Mouse (Mus musculus) lung, postnatal 0 days (tissue): ENCODE results near the gene 4933425L06Rik. TPM values are rescaled to one million over a fixed set of nuclear protein-coding genes. Genes with fewer than 3 reads are reported as not detected.

Experiments used
- ATAC-seq: fragments of 200-750 bp; cut with Nextera tagmentation; 2 replicates; pipeline ENCODE4 v1.8.0; 2017; ENCODE audit warnings: moderate library complexity
- DNase-seq: peaks from one replicate; pipeline ENCODE4 v3.0.0-alpha.2; 2016; ENCODE audit warnings: low spot score
- H3K27ac ChIP-seq: fragments of 300-500 bp; sonication (generic); 2 replicates; pipeline ENCODE4 v1.5.1; 2014; ENCODE audit warnings: antibody characterized with exemption, mild to moderate bottlenecking, low read length, mixed read lengths
- H3K27me3 ChIP-seq: fragments of 300-500 bp; sonication (generic); replicated peaks from 2 replicates; pipeline ENCODE4 v1.6.1; 2014; ENCODE audit warnings: low read length, mixed read lengths; ENCODE audit not compliant: insufficient read depth
- H3K36me3 ChIP-seq: fragments of 300-500 bp; sonication (generic); 2 replicates; pipeline ENCODE4 v1.6.1; 2014; ENCODE audit warnings: low read length, mixed read lengths; ENCODE audit not compliant: insufficient read depth
- H3K4me1 ChIP-seq: fragments of 300-500 bp; sonication (generic); 2 replicates; pipeline ENCODE4 v1.6.1; 2014; ENCODE audit warnings: antibody characterized with exemption, low read depth, low read length, mixed read lengths; ENCODE audit not compliant: insufficient read depth
- H3K4me2 ChIP-seq: fragments of 300-500 bp; sonication (generic); replicated peaks from 2 replicates; pipeline ENCODE4 v1.6.1; 2014; ENCODE audit warnings: low read depth, mild to moderate bottlenecking, low read length, moderate library complexity, mixed read lengths
- H3K4me3 ChIP-seq: fragments of 300-500 bp; sonication (generic); 2 replicates; pipeline ENCODE4 v1.5.1; 2014; ENCODE audit warnings: low read depth, low read length
- H3K9ac ChIP-seq: fragments of 300-500 bp; sonication (generic); replicated peaks from 2 replicates; pipeline ENCODE4 v1.6.1; 2014; ENCODE audit warnings: low read depth, mild to moderate bottlenecking
- H3K9me3 ChIP-seq: fragments of 300-500 bp; sonication (generic); 2 replicates; pipeline ENCODE4 v1.6.1; 2016; ENCODE audit warnings: low read length, mixed read lengths
- CTCF ChIP-seq: IDR thresholded peaks from 2 replicates; pipeline ENCODE4 v1.5.1; 2016; ENCODE audit warnings: antibody characterized with exemption, mild to moderate bottlenecking
- EP300 ChIP-seq: IDR thresholded peaks from 2 replicates; pipeline ENCODE4 v1.6.1; 2016; ENCODE audit warnings: antibody characterized with exemption, mild to moderate bottlenecking, control low read depth
- WGBS: fragments of 180-500 bp; shearing (Covaris S2); extraction: QIAGEN DNeasy Blood & Tissue Kit; methylation state at CpG from one replicate; pipeline ENCODE4 v1.1.7; 2014; 5-methylcytosine and 5-hydroxymethylcytosine counted together
- polyA plus RNA-seq: library from polyadenylated mRNA; unstranded; fragments of >200 nt; fragmentation: Nextera tagmentation; extraction: Ambion mirVana; gene quantifications from 2 replicates; pipeline ENCODE4 v1.2.1, GENCODE M21; 2015

Gene 4933425L06Rik
- polyA plus RNA-seq, 1 experiment from 2014 or later = not detected

DNA sequence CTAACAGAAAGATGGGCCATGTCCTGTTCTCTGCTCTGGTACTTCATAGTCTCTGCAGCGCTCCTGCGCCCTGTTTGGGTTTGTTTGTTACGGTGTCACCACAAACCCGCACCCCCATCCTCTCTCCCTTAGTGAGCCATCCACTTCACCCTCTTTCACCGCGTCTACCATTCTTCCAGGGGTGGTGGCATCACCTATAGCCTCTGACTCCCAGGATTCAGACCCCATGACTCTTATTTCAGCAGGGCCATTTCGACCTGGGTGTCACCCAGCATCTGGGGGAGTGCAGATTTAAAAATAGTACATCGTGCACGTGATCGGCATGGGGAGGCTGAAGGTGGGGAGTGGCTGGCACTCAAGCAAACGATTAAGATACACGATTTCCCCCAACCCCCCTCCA is 28.3 kb upstream of the 4933425L06Rik start:
- H3K4me2 ChIP-seq = peak overlapping the region; percentile 96

DNA sequence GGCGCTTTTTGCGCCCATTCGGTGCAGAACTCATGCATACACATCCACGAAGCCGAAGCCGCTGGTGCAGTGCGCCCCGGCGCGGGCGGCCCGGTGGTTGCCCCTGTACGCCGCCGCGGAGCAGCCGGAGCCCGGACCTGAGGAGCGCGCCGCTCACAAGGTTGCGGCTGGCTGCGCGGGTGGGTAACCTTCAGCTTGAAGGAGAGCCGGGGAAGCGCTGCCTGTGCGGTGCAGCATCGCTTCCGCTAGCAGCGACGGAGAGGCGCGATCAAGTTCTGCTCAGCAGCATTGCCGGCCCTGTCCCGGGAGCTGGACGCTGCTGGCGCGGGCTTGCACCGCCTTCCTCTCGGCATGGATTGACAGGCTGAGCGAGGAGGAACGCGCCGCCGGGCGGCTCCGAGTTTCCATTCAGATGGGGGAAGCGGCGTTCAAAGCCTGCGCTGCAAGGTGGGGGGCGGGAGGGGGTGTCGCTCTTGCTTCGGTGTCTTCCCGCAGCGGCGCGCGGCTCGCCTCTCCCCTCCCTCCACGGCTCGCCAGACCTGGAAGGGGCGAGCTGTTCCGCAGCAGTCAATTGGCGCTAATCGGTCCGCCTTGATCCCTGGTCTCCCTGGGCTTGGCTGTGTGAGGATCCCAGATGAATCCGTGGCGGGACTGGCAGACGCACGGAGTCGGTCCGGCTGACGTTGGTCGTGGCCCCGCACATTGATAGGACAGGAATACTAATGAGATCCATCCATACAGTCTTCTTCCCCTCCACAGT is 27.6 kb upstream of the 4933425L06Rik start, which contains the start of gene Rgs7bp:
Gene Rgs7bp, minus strand, starts transcription at position 750 of the 760 bp plus-strand sequence.
- Histone ChIP-seq H3K4me2 (peak within 1 kb of the TSS; percentile 96), H3K9me3 (no peaks in the 10 kb centered on the region), H3K9ac (peak within 1 kb of the TSS; percentile 12; the same call in 1 of the 2 replicates), H3K4me3 (peak within 1 kb of the TSS; percentile 57), H3K4me1 (peaks cover 8% of the 10 kb centered on the region; the same call in 1 of the 2 replicates), H3K27ac (no peak within 1 kb of the TSS), H3K36me3 (no peaks in the 10 kb centered on the region), H3K27me3 (peaks cover 8% of the 10 kb centered on the region; the same call in 1 of the 2 replicates)
- ATAC-seq (peak; percentile 66), DNase-seq (peak; percentile 54)
- TF ChIP-seq EP300 (no peak), CTCF (peak; percentile 37)
- under 1% methylated on average over 58 of the region's 75 CpGs for WGBS

More for the DNA sequence above, 28.3 kb upstream of the 4933425L06Rik start:
- TF ChIP-seq EP300 = no peak
- no peak for TF ChIP-seq CTCF
- peaks cover 8% of the 10 kb centered on the region; the same call in 1 of the 2 replicates for H3K27me3 ChIP-seq
- no peaks in the 10 kb centered on the region for H3K9me3 ChIP-seq
- no peak for ATAC-seq
- DNase-seq = no peak
- H3K9ac ChIP-seq = no peak overlapping the region
- peak overlapping the region; percentile 57 for H3K4me3 ChIP-seq
- H3K36me3 ChIP-seq = no peaks in the 10 kb centered on the region
- H3K27ac ChIP-seq = no peak overlapping the region
- H3K4me1 ChIP-seq = peaks cover 8% of the 10 kb centered on the region; the same call in 1 of the 2 replicates
- 4% methylated on average over 12 of the region's 12 CpGs for WGBS

DNA sequence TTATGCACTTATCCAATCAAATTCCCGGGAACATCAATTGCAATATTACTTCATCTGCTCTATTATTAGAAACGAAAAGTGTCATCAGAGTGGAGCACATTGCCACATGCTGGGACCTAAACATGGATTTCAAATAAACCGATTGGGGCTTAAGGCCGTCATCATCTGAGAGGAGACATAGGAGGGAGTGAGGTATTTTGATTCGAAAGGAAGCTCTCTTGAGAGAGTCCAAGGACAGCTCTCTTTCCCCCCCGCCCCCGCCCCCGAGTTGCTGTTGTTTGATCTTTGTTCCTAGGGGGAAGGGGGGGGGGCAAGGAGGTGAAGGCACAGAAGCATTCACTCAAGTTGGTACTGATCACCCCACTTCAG is 27.0 kb upstream of the 4933425L06Rik start:
- Histone ChIP-seq H3K4me2 (peak overlapping the region; percentile 96), H3K9ac (0 out of 2 replicates have a peak overlapping the region, but pooled peaks have one; percentile 12), H3K27ac (no peak overlapping the region), H3K27me3 (peaks cover 8% of the 10 kb centered on the region; the same call in 1 of the 2 replicates), H3K9me3 (no peaks in the 10 kb centered on the region), H3K4me3 (peak overlapping the region; percentile 57), H3K36me3 (no peaks in the 10 kb centered on the region), H3K4me1 (peaks cover 8% of the 10 kb centered on the region; the same call in 1 of the 2 replicates)
- ATAC-seq = peak; percentile 44; the same call in 1 of the 2 replicates
- peak; percentile 48 for DNase-seq
- TF ChIP-seq EP300 (no peak), CTCF (no peak)
- WGBS = 1% methylated on average over 8 of the region's 8 CpGs

DNA sequence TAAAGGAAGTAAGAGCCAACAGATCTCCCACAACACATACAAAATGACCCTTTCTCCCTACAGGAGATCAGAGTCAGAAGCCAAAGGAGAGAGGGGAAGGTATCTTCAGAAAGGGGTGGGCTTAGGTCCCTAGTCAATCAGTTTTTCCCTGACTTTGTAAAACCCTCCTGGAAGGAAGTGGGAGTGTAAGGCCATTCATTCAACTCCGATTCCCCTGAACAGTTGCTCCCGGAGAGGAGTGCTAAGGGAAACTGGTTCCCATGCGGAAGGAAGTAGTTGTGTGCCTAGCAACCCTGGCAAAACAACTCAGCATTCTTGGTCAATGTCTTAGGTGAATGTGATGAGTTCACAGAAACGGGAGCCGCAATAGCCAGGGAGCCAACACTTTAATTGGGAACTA is 26.5 kb upstream of the 4933425L06Rik start:
- Histone ChIP-seq H3K27me3 (peaks cover 8% of the 10 kb centered on the region; the same call in 1 of the 2 replicates), H3K9ac (no peak overlapping the region), H3K4me3 (0 out of 2 replicates have a peak overlapping the region, but pooled peaks have one; percentile 57), H3K36me3 (no peaks in the 10 kb centered on the region), H3K4me1 (peaks cover 8% of the 10 kb centered on the region; the same call in 1 of the 2 replicates), H3K9me3 (no peaks in the 10 kb centered on the region), H3K4me2 (peak overlapping the region; percentile 96), H3K27ac (no peak overlapping the region)
- TF ChIP-seq EP300 = no peak
- no peak for TF ChIP-seq CTCF
- 14% methylated on average over 5 of the region's 5 CpGs for WGBS
- peak; percentile 45 for ATAC-seq
- DNase-seq = peak; percentile 69

DNA sequence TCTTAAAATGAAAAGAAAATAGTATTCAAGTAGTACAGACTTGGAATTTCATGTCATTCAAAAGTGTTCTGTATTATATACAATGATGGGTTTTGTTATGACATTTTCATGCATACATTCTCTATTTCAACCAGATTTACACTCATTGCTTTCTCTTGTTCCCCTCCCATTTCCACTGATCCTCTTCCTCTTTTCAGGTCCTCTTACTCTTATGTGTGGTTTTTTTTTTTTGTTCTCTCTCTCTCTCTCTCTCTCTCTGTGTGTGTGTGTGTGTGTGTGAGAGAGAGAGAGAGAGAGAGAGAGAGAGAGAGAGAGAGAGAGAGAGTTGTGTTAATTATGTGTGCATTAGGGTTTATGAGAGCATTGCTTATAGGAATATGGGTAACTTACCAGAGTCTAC is 15.8 kb upstream of the 4933425L06Rik start:
- no peaks in the 10 kb centered on the region for H3K9me3 ChIP-seq
- no peak for TF ChIP-seq CTCF
- no peak for TF ChIP-seq EP300
- no peak for DNase-seq

DNA sequence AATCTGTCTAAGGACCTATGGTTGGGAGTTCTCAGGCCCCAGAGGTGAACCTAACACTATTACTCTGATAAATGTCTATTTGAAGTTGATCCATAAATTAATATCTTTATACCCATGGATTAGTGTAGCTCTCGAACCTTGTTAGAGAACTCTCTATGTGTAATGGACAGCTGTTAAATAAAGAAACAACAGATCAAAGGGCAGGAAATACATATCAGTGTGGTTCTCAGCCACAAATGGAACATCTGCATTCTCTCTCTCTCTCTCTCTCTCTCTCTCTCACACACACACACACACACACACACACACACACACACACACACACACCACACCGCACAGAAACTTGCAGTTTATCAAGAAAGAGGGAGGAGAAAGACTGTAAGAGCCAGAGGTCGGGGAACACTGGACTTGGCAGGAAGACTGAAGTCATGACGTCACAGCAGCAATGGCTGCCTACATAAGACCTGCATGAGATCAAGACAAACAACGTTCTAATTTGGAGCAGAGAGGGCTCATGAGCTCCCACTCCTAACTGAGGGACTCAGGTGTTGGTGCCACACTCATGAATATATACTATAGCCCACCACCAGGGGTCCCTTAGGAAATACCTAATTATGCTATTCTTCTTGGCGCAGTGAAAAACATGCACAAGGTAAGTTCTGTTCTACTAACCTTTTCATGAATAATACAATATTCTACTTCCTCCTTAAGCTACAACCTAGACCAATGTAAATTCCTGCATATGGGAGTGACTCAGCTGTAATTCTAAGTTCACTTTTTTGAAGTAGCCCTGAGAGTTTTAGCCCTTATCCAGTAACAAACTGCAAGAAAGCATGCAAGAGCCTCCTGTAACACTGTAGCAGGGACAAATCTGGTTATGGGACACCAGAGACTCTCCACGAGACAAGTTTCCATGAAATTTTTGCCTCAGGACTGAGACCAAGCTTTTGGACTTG is 14.8 kb upstream of the 4933425L06Rik start:
- 44% methylated on average over 6 of the region's 7 CpGs for WGBS
- DNase-seq = peak; percentile 24
- H3K36me3 ChIP-seq = no peaks in the 10 kb centered on the region
- H3K9ac ChIP-seq = no peak overlapping the region
- TF ChIP-seq EP300 = no peak
- TF ChIP-seq CTCF = 0 out of 2 replicates have a peak, but pooled peaks have one; percentile 7
- H3K4me2 ChIP-seq = no peak overlapping the region
- no peak overlapping the region for H3K4me3 ChIP-seq
- no peak; the same call in 1 of the 2 replicates for ATAC-seq
- H3K9me3 ChIP-seq = no peaks in the 10 kb centered on the region
- no peaks in the 10 kb centered on the region for H3K27me3 ChIP-seq
- H3K27ac ChIP-seq = no peak overlapping the region
- no peaks in the 10 kb centered on the region for H3K4me1 ChIP-seq

More for the DNA sequence above, 15.8 kb upstream of the 4933425L06Rik start:
- Histone ChIP-seq H3K4me1 (no peaks in the 10 kb centered on the region), H3K4me2 (no peak overlapping the region), H3K4me3 (no peak overlapping the region), H3K27me3 (no peaks in the 10 kb centered on the region), H3K9ac (no peak overlapping the region), H3K27ac (no peak overlapping the region), H3K36me3 (no peaks in the 10 kb centered on the region)
- ATAC-seq = no peak
